Mouse (Mus musculus): ENCODE data around the gene Sbpl.
"Not testable (repeated sequence)": the region's sequence is repeated elsewhere in the genome, so short reads cannot be mapped to it uniquely, and the experiment has no call there.

The Sbpl gene

DNA sequence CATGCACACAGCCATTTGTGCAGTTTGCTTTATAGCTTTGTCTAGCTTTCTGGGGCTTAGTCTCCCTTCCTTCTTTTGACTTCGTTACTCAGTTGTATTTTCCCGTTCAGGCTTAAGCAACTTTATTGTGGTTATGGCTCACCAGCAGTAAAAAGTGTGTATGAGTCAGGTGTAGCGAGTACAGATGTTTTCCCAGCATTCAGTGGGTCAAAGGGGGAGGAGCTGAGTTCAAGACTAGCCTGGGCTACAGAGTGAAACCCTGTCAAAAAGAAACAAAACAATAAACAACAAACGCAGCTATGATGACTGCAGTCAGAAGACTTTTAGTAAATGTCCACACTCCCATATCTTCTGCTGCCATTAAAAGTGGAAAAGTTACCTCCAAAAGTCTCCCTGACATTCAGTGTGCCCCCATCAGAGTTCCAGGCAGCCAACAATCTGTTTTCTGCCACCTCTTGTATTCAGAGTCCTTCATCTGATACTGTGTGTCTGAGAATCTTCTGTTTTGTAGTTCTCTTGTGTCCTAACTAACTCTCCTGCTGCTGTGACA, 6.6 kb upstream of the Sbpl start:
- no peak for DNase-seq (ENCODE audit: low read depth, low spot score)

DNA sequence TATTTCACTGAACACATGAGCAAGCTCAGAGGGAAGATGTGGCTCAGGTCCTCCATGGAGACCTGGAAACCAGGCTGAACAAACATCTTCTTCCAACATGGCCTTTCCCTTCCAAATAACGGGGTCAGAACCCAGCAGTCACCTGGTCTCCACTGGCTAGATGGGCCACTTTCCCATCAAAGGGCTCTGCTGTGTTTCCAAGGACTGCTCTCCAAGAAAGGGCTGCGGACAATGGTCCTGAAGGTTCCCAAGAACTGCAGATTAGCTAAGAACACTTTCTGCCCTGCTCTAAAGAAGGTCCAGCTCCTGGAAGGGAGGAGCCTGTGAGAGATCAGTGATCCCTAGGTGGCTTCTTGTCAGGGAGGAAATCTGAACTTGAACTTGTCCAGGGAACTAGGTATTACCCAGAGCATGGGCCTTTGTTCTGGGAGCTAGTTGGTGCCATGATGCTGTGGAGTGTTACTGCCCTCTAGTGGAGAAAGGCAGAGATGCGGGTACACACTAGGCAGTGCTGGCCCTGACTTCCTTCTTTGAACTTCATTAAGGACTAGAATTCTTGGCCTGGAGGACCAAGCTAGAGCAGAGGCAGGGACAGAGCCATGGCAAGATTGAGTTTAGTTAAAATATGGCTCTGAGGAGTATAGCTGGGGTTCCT, 5.1 kb upstream of the Sbpl start:
- DNase-seq (ENCODE audit: low read depth, low spot score): peak; percentile 87

DNA sequence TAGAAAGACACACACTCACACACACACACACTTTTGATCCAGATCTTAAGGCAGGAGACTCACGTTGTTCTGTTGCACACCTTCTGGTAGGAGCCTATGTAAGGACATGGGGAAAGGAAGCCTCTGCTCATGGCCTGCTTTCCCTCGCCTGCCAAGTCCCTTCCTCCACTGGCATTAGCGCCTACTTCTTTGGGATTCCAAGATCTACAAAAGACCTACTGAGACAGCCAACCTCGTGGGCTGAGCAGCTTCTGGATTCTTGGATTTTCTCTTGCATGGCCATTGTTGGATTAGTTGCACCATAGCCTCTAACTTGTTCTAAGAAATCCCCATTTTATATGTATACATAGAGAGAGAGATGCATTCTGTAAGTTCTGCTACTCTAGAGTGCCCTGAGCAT, 4.2 kb downstream of the Sbpl start:
- not testable (repeated sequence) for DNase-seq (ENCODE audit: low read depth, low spot score)

DNA sequence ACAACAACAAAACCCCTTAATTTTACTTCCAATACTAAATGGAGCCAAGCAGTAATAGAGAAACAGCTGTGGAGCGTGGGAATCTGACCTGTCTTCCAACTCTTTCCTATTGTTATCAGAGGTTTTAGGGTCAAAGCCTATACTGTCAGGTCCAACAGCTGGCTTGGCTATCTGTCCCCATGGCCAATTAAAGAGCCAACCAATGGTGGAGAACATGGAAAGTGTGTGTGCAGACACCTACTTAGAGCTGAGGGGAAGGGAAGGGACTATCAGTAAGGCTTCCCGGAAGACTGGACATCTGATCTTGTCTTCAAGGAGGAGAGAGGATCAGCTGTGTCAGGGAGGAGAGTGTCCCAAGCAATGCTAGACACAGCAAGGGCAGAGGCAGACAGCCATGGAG, 6.0 kb downstream of the Sbpl start:
- no peak for DNase-seq (ENCODE audit: low read depth, low spot score)

DNA sequence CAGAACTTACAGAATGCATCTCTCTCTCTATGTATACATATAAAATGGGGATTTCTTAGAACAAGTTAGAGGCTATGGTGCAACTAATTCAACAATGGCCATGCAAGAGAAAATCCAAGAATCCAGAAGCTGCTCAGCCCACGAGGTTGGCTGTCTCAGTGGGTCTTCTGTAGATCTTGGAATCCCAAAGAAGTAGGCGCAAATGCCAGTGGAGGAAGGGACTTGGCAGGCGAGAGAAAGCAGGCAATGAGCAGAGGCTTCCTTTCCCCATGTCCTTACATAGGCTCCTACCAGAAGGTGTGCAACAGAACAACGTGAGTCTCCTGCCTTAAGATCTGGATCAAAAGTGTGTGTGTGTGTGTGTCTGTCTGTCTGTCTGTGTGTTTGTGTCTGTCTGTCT, 7.6 kb downstream of the Sbpl start:
- DNase-seq (ENCODE audit: low read depth, low spot score): not testable (repeated sequence)

DNA sequence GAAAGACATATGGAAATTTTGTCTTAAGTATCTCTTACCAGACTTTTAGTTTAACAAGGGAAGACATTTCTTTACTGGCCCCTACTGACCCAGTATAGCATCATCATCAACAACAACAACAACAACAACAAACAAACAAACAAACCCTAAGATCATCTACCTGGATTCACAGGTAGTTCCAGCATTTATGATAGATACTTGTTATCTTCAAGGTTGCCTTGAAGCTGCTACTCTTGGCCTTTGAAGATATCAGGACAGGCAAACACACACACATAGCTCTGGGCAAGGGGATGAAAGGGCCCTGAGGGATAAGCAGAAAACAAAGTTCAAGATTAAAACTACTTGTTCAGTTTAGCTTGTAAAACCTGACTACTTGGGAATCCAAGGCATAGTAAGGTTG, 13.7 kb downstream of the Sbpl start, which contains the start of gene Sbp:
TSS of gene Sbp (plus strand) at position 301 of the 400 bp plus-strand sequence.
- no peak for DNase-seq (ENCODE audit: low read depth, low spot score)

DNA sequence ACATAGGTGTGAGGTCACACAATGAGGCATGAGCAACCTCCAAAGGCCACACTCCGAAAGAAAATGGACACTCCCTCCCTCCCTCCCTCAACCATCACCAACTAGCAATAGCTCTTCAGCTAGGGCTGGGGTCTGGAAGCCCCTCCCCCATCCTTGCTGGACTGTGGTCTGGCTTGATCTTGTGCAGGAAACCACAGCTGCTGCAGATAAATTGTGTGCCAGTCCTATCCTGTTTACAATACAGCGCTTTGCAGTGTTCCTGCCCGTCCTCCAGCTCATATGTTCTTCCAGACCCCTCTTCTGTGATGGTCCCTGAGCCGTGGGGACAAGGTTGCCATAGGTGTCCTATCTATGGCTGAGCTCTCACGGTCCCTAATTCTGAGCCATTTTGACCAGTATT, 23.9 kb downstream of the Sbpl start:
- no peak for DNase-seq (ENCODE audit: low read depth, low spot score)

DNA sequence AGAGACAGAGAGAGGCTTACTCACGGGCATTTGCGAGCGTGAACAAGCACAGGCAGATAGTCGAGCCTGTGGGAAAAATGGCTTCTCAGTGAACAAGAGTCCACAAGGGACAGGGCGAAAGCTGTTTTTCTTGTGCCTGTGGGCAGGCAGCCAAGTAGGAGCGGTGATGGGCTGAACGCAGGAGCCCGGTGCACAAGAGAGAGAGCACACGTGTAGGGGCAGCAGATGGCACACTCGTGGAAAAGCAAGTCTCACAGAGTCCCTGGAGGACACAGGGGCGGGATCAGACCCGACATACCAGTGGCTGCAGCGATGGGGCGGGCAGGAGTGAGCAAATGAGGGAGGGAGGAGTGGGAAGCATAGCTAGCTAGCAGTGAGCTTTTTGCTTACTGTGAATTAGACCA, 30.0 kb downstream of the Sbpl start:
- DNase-seq (ENCODE audit: low read depth, low spot score): peak; percentile 19

DNA sequence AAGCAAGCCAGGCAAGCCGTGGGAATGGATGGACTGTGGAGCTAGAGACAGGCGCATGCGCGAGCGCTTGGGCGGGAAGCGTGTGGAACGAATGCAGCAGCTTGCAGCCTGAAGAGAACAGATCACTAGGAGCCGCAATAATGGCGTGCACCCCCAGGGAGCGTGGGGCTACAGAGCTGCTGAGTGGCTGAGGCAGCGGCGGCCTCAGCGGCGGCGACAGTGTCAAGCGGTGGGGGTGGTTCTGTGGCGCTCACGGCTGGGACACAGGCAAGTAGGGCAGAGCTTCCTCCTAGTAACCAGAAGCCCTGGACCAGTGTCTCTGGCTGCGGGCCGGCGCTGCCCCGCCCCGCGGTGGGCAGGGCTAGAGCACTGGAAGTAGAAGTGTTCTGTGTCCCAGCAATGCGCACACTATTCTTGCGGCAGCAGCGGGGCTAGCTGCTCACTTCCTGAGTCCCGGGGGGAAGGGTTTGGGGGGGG, 30.5 kb downstream of the Sbpl start:
- peak; percentile 86 for DNase-seq (ENCODE audit: low read depth, low spot score)

DNA sequence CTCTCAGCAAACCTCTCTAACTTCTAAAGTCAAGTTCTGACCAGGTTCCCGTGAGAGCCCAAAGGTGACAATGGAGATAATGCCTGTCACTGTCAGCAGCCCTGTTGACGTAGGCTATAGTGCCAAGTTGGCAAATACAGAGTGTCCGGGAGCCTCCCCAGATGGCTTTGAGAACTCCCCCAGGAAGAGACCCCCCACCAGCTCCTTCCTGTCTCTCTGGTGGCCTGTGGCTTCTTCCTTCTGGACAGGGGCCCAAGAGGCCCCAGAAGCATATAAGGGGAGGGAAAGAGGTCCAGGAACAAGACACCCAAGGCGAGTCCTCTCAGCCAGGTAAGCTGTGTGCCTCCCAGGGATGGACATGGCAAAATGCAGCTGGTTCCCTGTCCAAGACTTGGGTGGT, 37.9 kb downstream of the Sbpl start, which contains the start of gene Dcpp3:
TSS of gene Dcpp3 (plus strand) at position 301 of the 400 bp plus-strand sequence.
- not testable (repeated sequence) for DNase-seq (ENCODE audit: low read depth, low spot score)

Measured in ES-CJ7 (cell line).